Mouse (Mus musculus) heart, adult 10 weeks (tissue): ENCODE data around the gene Las1l. TPM values are rescaled to one million over a fixed set of nuclear protein-coding genes. Genes with fewer than 3 reads are reported as not detected.

Source experiments
- polyA plus RNA-seq: library from polyadenylated mRNA; stranded (reverse); fragments of 350-450 nt; fragmentation: Illumina TruSeq; extraction: RNeasy Lipid Tissue Mini Kit (QIAGEN cat#74804); gene quantifications from one replicate; pipeline ENCODE4 v1.2.3, GENCODE M21; 2014; ENCODE audit warnings: low read depth, low replicate concordance

The Las1l gene
- polyA plus RNA-seq: 76.6 TPM

GRCm38 (mm10) chrX:95956497-95957293, at the start of gene Las1l:
Gene Las1l (minus strand): TSS chrX:95956962.

Other genes starting within 250 kb of the Las1l start
- gene Zc3h12b, start 245.3 kb downstream of the Las1l start, polyA plus RNA-seq: 0.29 TPM
- 120 TPM for gene Msn, start 139.1 kb upstream of the Las1l start, polyA plus RNA-seq